ENCODE assay signal across 19 mouse cellular contexts in the genomic region with DNA sequence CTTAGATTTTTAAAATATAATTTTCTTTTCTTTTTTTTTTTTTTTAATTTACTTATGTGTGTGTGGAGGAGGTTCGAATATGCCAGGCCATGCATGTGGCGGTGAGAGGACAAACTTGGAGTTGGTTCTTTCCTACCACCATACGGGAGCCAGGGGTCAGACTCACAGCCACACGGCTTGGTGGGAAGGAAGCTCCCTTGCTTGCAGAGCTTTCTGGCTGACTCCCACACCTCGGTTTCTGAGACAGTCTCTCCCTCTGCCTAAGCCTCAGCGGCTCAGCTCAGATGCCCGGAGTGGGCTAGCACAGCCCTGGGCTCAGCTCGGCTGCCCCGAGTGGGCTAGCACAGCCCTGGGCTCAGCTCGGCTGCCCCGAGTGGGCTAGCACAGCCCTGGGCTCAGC.
"Had no signal": no experiment of that assay in that cellular context is flagged by ENCODE, and none has a peak within 500 bp of the region (broad histone marks: within the 10 kb centered on the region; RNA-seq: fewer than 3 reads in every experiment).

No protein-coding gene starts in this region.

- H3K27ac ChIP-seq: liver, embryonic 13.5 days; liver, embryonic 15.5 days; lung, embryonic 15.5 days; midbrain, embryonic 10.5 days; midbrain, embryonic 13.5 days; midbrain, embryonic 15.5 days; neural tube, embryonic 12.5 days had no signal

- H3K9me3 ChIP-seq: liver, embryonic 15.5 days; lung, embryonic 15.5 days; midbrain, embryonic 10.5 days; midbrain, embryonic 13.5 days; midbrain, embryonic 15.5 days; neural tube, embryonic 12.5 days had no signal

- H3K27me3 ChIP-seq: lung, embryonic 15.5 days; midbrain, embryonic 13.5 days; midbrain, embryonic 15.5 days; neural tube, embryonic 12.5 days had no signal

- H3K9ac ChIP-seq: liver, embryonic 13.5 days; liver, embryonic 15.5 days; liver, postnatal 0 days; lung, embryonic 15.5 days; midbrain, embryonic 13.5 days; midbrain, embryonic 15.5 days; neural tube, embryonic 12.5 days had no signal

- ATAC-seq: liver, postnatal 0 days; lung, postnatal 0 days; midbrain, embryonic 13.5 days; midbrain, embryonic 15.5 days had no signal

- H3K4me2 ChIP-seq: liver, embryonic 13.5 days; liver, embryonic 15.5 days; lung, embryonic 15.5 days; midbrain, embryonic 13.5 days; midbrain, embryonic 15.5 days; neural tube, embryonic 12.5 days had no signal

- H3K4me3 ChIP-seq: liver, embryonic 13.5 days; liver, embryonic 15.5 days; lung, embryonic 15.5 days; midbrain, embryonic 10.5 days; midbrain, embryonic 13.5 days; midbrain, embryonic 15.5 days; neural tube, embryonic 12.5 days had no signal

- H3K36me3 ChIP-seq: liver, embryonic 13.5 days; liver, embryonic 15.5 days; lung, embryonic 15.5 days; midbrain, embryonic 10.5 days; midbrain, embryonic 13.5 days; midbrain, embryonic 15.5 days; neural tube, embryonic 12.5 days had no signal

- H3K4me1 ChIP-seq: liver, embryonic 13.5 days; liver, embryonic 15.5 days; midbrain, embryonic 10.5 days; midbrain, embryonic 13.5 days; midbrain, embryonic 15.5 days; neural tube, embryonic 12.5 days had no signal

- DNase-seq: liver, embryonic 13.5 days; liver, postnatal 0 days; lung, adult 2 months; lung, postnatal 4 days; retina, postnatal 1 day; right cerebral cortex, adult 18-20 months; right cerebral cortex, postnatal 25 days; right cerebral cortex, postnatal 4 days; spleen, adult 18-20 months; thymus, adult 18-20 months; thymus, postnatal 14 days; thymus, postnatal 36 days had no signal
